Mouse (Mus musculus) lung, postnatal 0 days (tissue): Measurements from ENCODE around the gene Adgrg5.

Experiments
- CTCF ChIP-seq: IDR thresholded peaks from 2 replicates; pipeline ENCODE4 v1.5.1; 2016; ENCODE audit warnings: antibody characterized with exemption, mild to moderate bottlenecking
- EP300 ChIP-seq: IDR thresholded peaks from 2 replicates; pipeline ENCODE4 v1.6.1; 2016; ENCODE audit warnings: antibody characterized with exemption, mild to moderate bottlenecking, control low read depth

DNA sequence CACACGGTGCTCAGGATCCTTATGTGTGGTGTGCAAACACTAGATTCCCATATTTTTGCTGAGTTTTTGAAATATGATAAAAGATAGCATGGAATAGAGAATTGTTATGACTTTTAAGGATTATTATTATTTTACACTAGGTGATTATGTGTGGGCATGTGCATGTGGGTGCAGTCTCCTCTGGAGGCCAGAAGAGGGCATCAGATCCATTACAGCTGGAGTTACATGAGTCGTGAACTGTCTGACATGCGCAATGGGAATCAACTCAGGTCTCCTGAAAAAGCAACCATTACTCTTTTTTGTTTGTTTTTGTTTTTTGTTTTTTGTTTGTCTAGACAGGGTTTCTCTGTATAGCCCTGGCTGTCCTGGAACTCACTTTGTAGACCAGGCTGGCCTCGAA lies 25.5 kb downstream of the Adgrg5 start:
- TF ChIP-seq CTCF = peak; percentile 35; the same call in 1 of the 2 replicates
- no peak for TF ChIP-seq EP300
